Mouse (Mus musculus): Measurements from ENCODE around the gene Ntf3. TPM values are rescaled to one million over a fixed set of nuclear protein-coding genes. Genes with fewer than 3 reads are reported as not detected.

The Ntf3 gene
- total and polyA plus RNA-seq, 3 experiments: not detected

GRCm38 (mm10) chr6:126088489-126089265, 78.0 kb downstream of the Ntf3 start:
- dilution Hi-C loops (cut with MboI; ENCODE audit: extremely low pct_ligation_motif_present, extremely low pct_unique_long_range_greater_than_20kb, low sequenced_read_pairs): no loop called here
- in situ Hi-C loops (cut with MboI; ENCODE audit: low pct_ligation_motif_present, low pct_unique_long_range_greater_than_20kb, low sequenced_read_pairs): no loop called here
- H3K4me2 ChIP-seq (ENCODE audit: insufficient read depth, low read depth, poor library complexity, severe bottlenecking): no peak overlapping the region
- H3K27ac ChIP-seq (ENCODE audit: insufficient read depth, low read depth): no peak overlapping the region
- peaks cover 92% of the 10 kb centered on the region for H3K27me3 ChIP-seq (replicated peaks)
- H3K4me3 ChIP-seq (replicated peaks in 1 of 3; ENCODE audit: low read depth in 2 of 3, low read length in 2 of 3, poor library complexity in 1 of 3): no peak overlapping the region
- no peak for TF ChIP-seq RCOR1 (conservative IDR thresholded peaks at IDR 0.05; ENCODE audit: low read depth, low read length)
- no peak for TF ChIP-seq MAX (IDR thresholded peaks at IDR 0.05; ENCODE audit: low read length)
- no peak for TF ChIP-seq JUND (conservative IDR thresholded peaks at IDR 0.05; ENCODE audit: low read depth, low read length)
- TF ChIP-seq TBP (conservative IDR thresholded peaks at IDR 0.05; ENCODE audit: low read depth, low read length): no peak
- TF ChIP-seq ETS1 (conservative IDR thresholded peaks at IDR 0.05; ENCODE audit: low read depth, low read length): no peak
- no peak for TF ChIP-seq ZMIZ1 (IDR thresholded peaks at IDR 0.05; ENCODE audit: low read depth, low read length)
- TF ChIP-seq KAT2A (IDR thresholded peaks at IDR 0.05; ENCODE audit: insufficient replicate concordance, low read length): no peak
- TF ChIP-seq MAZ (IDR thresholded peaks at IDR 0.05; ENCODE audit: low read depth, low read length): no peak
- TF ChIP-seq ELF1 (IDR thresholded peaks at IDR 0.05; ENCODE audit: low read depth, low read length): no peak
- no peak for TF ChIP-seq MYC (IDR thresholded peaks at IDR 0.05; ENCODE audit: low read depth, low read length)
- TF ChIP-seq ZC3H11A (IDR thresholded peaks at IDR 0.05; ENCODE audit: low read depth, low read length): no peak
- no peak for TF ChIP-seq NRF1 (IDR thresholded peaks at IDR 0.05; ENCODE audit: low read depth, low read length)
- TF ChIP-seq POLR2A (IDR thresholded peaks at IDR 0.05; ENCODE audit: low read depth, low read length): no peak
- no peak for TF ChIP-seq SMC3 (IDR thresholded peaks at IDR 0.05; ENCODE audit: low read depth, low read length)
- TF ChIP-seq CHD1 (IDR thresholded peaks at IDR 0.05; ENCODE audit: low read depth, low read length): no peak
- TF ChIP-seq ZNF384 (IDR thresholded peaks at IDR 0.05; ENCODE audit: low read depth, low read length): no peak
- no peak for TF ChIP-seq PAX5 (IDR thresholded peaks at IDR 0.05; ENCODE audit: low read length)
- no peak for TF ChIP-seq CTCF (conservative IDR thresholded peaks at IDR 0.05 in 1 of 2, IDR thresholded peaks at IDR 0.05 in 1 of 2; ENCODE audit: low read depth in 2 of 2, low read length in 2 of 2)
- no peak overlapping the region for H3K9ac ChIP-seq (ENCODE audit: insufficient read depth, low read depth)
- DNase-seq (ENCODE audit: extremely low read depth): no peak
- H3K79me2 ChIP-seq (replicated peaks; ENCODE audit: control insufficient read depth, extremely low read depth, insufficient read depth, poor library complexity, severe bottlenecking): no peaks in the 10 kb centered on the region
- no peaks in the 10 kb centered on the region for H3K4me1 ChIP-seq (ENCODE audit: control insufficient read depth in 1 of 2, insufficient read depth in 2 of 2)
- no peaks in the 10 kb centered on the region for H3K9me3 ChIP-seq (replicated peaks; ENCODE audit: low read length)
- H3K36me3 ChIP-seq (replicated peaks in 1 of 2; ENCODE audit: control insufficient read depth in 1 of 2, insufficient read depth in 1 of 2, low read length in 1 of 2): no peaks in the 10 kb centered on the region

- DNase-seq (ENCODE audit: extremely low read depth): no peak
- Histone ChIP-seq H3K4me1 (ENCODE audit: control insufficient read depth in 1 of 2, insufficient read depth in 2 of 2) (no peaks in the 10 kb centered on the region), H3K27ac (ENCODE audit: insufficient read depth, low read depth) (no peak overlapping the region), H3K9me3 (replicated peaks; ENCODE audit: low read length) (no peaks in the 10 kb centered on the region), H3K4me3 (replicated peaks in 1 of 3; ENCODE audit: low read depth in 2 of 3, low read length in 2 of 3, poor library complexity in 1 of 3) (no peak overlapping the region), H3K79me2 (replicated peaks; ENCODE audit: control insufficient read depth, extremely low read depth, insufficient read depth, poor library complexity, severe bottlenecking) (no peaks in the 10 kb centered on the region), H3K9ac (ENCODE audit: insufficient read depth, low read depth) (no peak overlapping the region), H3K4me2 (ENCODE audit: insufficient read depth, low read depth, poor library complexity, severe bottlenecking) (no peak overlapping the region), H3K36me3 (replicated peaks in 1 of 2; ENCODE audit: control insufficient read depth in 1 of 2, insufficient read depth in 1 of 2, low read length in 1 of 2) (no peaks in the 10 kb centered on the region), H3K27me3 (replicated peaks) (peaks cover 91% of the 10 kb centered on the region)
- dilution Hi-C loops (cut with MboI; ENCODE audit: extremely low pct_ligation_motif_present, extremely low pct_unique_long_range_greater_than_20kb, low sequenced_read_pairs): no loop called here
- in situ Hi-C loops (cut with MboI; ENCODE audit: low pct_ligation_motif_present, low pct_unique_long_range_greater_than_20kb, low sequenced_read_pairs): no loop called here
- TF ChIP-seq POLR2A (IDR thresholded peaks at IDR 0.05; ENCODE audit: low read depth, low read length) (no peak), CHD2 (IDR thresholded peaks at IDR 0.05; ENCODE audit: low read length) (no peak), TCF12 (IDR thresholded peaks at IDR 0.05; ENCODE audit: low read depth, low read length) (no peak), PAX5 (IDR thresholded peaks at IDR 0.05; ENCODE audit: low read length) (no peak), POLR2AphosphoS2 (IDR thresholded peaks at IDR 0.05; ENCODE audit: low read depth, low read length) (no peak), MEF2A (IDR thresholded peaks at IDR 0.05; ENCODE audit: borderline replicate concordance, low read depth, low read length) (no peak), USF1 (IDR thresholded peaks at IDR 0.05; ENCODE audit: low read depth, low read length) (no peak), MAX (IDR thresholded peaks at IDR 0.05; ENCODE audit: low read length) (no peak), ZKSCAN1 (IDR thresholded peaks at IDR 0.05; ENCODE audit: borderline replicate concordance, low read depth, low read length) (no peak), RAD21 (IDR thresholded peaks at IDR 0.05; ENCODE audit: low read depth, low read length) (no peak), SMC3 (IDR thresholded peaks at IDR 0.05; ENCODE audit: low read depth, low read length) (no peak), EP300 (IDR thresholded peaks at IDR 0.05; ENCODE audit: low read length) (no peak), E2F4 (IDR thresholded peaks at IDR 0.05; ENCODE audit: insufficient replicate concordance, low read depth, low read length) (no peak), BHLHE40 (IDR thresholded peaks at IDR 0.05; ENCODE audit: low read depth, low read length) (no peak), MAZ (IDR thresholded peaks at IDR 0.05; ENCODE audit: low read depth, low read length) (no peak), NRF1 (IDR thresholded peaks at IDR 0.05; ENCODE audit: low read depth, low read length) (no peak)
Measured at GRCm38 (mm10) chr6:126086321-126086950, 80.3 kb downstream of the Ntf3 start.
